Mouse (Mus musculus) cerebellum, postnatal 36 days (tissue): ENCODE data around the gene Arhgef39.

Experiments used
- DNase-seq, 2 experiments: peaks; one replicate each; pipeline ENCODE4 v3.0.0; 2021 to 2022; ENCODE audit warnings: mixed read lengths in 2 of 2

The Arhgef39 gene

GRCm38 (mm10) chr4:43499407-43500333 is at the start of gene Arhgef39:
TSS of gene Arhgef39 (minus strand) at chr4:43499695.
- DNase-seq = peak; percentile 77 to 84

GRCm38 (mm10) chr4:43549055-43549454 is 49.6 kb upstream of the Arhgef39 start:
- no peak for DNase-seq

GRCm38 (mm10) chr4:43547160-43547559 is 47.7 kb upstream of the Arhgef39 start:
- DNase-seq = no peak

GRCm38 (mm10) chr4:43546375-43547047 is 47.0 kb upstream of the Arhgef39 start:
- no peak for DNase-seq

DNA sequence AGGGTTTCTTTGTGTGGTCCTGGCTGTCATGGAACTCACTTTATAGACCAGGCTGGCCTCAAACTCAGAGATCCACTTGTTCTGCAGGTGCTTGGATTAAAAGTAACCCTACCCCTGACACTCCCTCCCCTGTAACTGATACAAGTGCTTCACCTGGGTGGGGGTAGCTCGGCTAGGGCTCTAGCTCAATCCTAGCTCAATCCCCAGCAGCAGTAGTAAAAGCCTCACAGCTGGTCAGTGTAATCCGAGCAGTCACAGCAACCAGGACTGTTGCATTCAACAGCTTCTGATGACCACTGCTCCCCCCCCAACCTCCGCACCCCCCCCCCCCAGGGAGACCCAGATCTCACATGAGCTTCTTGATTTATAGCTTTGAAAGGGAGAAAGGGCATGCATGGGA is 42.5 kb upstream of the Arhgef39 start:
- no peak for DNase-seq

DNA sequence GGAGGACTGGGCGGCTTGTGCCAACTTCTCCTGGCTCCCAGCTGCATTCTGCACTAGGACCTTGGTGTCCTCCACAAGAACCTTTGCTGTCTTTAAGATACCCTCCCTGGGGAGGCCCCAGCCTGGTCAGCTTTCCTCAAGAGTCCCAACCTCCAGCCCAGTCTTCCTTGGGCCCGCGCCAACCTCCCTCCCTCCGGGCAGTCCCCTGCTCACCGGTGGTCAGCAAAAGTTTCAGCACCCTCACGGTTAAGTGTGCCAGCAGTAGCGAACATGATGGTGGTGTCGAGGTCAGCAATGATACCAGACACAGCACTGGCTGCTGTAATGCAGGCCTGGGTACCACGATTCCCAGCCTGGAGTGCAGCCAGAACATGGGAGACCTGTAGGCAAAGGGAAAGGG is 36.5 kb upstream of the Arhgef39 start:
- no peak for DNase-seq

DNA sequence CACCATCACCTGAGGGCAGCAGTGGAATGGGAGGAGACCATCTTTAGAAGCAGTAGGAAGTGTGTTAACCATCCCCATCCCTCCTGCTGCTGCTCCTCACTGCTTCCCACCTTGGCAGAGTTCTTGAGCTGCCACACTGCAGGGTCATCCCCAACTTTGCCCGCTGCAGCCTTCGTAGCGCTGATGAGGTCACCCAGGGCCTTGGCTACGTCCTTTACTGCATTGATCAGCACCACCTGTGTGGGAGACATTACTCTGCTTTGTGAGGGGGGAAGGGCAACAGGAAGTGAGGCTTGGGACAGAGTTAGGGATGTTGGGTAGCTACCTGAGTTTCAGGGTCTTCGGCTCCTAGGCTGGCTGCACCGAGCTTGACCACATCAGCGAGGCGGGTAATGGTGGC is 36.1 kb upstream of the Arhgef39 start:
- no peak for DNase-seq

DNA sequence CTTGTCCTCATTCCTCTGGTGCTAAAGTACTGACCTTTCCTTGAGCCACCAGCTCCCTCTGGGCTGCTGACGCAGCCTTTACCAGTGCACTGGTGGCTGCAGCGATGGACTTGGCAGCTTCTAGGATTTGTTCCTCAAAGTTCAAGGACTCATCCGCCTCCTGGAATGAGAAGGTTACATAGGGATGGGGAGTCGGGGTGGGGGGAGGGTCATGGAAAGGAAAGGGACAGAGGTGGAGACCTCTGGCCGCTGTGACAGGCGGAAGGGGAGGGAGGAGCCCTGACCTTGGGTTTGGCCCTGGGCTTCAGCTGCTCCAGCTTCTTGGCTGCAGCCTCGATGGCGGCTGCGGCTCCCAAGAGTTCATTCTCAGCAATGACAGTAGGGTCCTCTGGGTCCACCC is 33.8 kb upstream of the Arhgef39 start:
- no peak for DNase-seq

- peak; percentile 79 to 80 for DNase-seq
These were observed 31.1 kb upstream of the Arhgef39 start for GRCm38 (mm10) chr4:43530581-43530980.

GRCm38 (mm10) chr4:43530081-43530501 is 30.6 kb upstream of the Arhgef39 start:
- DNase-seq = no peak

- DNase-seq = no peak
These were observed 29.0 kb upstream of the Arhgef39 start for GRCm38 (mm10) chr4:43528487-43528886.

DNA sequence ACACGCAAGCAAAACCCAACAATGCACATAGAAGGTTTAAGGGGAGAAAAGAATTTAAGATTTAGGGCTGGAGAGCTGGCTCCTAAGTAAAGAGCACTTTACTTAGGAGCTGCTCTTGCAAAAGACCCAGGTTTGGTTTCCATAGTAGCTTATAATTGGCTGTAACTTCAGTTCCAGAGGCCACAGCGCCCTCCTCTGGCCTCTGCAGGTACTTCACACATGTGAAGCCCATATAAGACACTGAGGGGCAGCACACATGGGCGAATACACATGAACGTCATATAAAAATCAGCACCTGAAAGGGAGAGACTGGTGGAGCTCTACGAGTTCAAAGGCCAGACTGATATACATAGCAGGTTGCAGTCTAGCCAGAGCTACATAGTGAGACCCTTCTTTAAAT is 28.4 kb upstream of the Arhgef39 start:
- DNase-seq = no peak

GRCm38 (mm10) chr4:43519956-43520355 is 20.5 kb upstream of the Arhgef39 start:
- DNase-seq = peak; percentile 91 to 95

GRCm38 (mm10) chr4:43519551-43519950 is 20.1 kb upstream of the Arhgef39 start:
- DNase-seq = no peak

DNA sequence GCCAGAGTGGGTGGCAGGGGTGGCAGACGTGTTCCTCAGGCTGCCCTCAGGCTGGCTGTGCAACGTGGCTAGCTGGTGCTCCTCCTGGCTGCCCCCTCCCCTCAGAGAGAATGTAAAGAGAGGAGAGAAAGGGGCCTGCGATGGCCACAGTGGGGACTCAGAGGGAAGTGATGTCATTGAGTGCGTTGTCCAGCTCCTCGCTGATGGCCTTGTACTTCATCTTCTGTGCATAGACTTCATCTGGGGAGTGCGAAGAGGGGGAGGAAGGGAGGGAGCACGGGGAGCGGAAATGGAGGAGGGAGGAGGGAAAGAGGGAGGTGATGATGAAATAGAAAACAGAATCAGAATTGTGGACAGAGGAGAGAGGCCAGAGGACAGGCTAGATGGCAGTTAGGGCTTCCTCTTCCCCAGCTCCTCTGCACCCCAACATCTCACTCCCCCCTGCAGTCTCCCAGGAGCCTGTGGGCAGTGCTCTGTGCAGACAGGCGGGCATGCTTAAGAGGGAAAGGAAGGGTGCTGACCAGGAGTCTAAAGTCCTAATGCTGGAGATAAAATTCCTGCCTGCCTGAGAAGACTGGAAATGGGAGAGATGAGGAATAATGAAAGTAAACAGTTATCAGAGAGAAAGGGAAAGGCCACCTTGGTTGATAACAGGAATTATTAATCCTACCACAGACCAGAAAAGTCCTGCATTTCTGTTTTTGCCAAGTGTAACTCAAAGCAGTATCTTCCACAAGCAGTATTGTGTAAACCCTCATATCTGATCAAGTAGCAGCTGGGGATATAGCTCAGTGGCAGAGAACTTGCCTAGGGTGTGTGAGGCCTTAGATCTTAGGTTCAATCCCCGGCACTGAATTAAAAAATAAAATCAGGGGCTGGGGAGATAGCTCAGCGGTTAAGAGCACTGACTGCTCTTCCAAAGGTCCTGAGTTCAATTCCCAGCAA is 16.5 kb upstream of the Arhgef39 start:
- DNase-seq = no peak

GRCm38 (mm10) chr4:43513791-43514190 is 14.3 kb upstream of the Arhgef39 start:
- no peak for DNase-seq

- no peak for DNase-seq
These were observed 13.8 kb upstream of the Arhgef39 start for GRCm38 (mm10) chr4:43513300-43513699.

DNA sequence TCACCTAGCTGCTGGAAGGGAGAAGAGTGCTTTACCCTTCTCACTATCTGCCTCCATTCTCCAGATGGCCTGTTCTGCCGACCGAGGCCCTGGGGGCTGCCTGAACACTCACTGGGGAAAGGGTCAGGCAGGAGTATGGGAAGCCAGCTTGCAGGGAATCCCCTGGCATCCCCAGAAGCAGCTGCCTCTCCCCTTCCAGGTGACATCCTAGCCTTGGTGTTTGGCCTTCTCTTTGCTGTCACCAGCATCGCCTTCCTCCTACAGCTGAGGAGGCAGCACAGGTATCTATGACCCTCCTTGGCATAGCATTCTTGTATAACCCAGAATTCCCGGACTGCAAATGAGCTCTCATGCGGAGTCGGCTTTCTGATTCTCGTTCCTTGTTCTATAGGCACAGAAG is 13.2 kb upstream of the Arhgef39 start:
- DNase-seq = no peak

DNA sequence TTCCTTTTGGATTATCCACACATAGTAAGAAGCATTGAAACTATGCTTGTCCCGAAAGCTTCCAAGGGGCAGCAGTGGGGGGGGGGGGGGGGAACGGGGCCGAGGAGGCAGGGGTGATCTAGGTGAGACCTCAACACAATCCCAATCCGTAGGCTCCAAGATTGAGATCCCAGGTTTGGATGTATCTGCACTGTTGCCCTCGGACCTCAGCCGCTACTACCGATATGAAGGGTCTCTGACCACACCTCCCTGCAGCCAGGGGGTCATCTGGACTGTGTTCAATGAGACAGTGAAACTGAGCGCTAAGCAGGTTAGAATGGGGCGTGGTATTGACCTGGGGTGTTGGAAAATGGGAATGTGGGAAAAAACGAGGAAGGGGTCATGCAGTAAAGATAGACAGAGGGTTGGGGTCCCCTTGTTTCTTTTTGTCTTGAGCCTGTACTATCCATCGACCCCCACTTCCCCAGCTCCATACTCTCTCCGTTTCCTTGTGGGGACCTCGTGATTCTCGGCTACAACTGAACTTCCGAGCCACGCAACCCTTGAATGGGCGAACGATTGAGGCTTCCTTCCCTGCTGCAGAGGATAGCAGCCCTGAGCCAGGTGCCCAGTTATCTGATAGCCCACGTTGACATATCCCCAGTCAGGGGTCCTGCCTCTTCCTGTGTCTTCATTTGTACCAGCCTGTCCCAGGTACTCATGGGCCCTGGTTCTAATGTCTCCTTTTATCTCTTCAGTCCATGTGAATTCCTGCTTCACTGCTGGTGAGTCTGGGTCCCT is 12.4 kb upstream of the Arhgef39 start:
- DNase-seq = no peak

GRCm38 (mm10) chr4:43509109-43509508 is 9.6 kb upstream of the Arhgef39 start:
- DNase-seq = no peak

DNA sequence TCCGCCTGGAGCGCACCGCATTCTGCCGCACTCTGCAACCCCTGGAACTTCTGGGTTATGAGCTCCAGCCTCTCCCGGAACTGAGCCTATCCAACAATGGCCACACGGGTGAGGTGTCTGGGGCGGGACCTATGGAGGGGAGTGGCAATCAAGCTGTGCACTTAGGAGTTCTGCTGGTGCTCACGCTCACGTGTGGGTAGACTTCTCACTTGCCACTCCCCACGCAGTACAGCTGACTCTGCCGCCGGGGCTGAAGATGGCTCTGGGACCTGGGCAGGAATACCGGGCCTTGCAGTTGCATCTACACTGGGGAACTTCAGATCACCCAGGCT is 9.1 kb upstream of the Arhgef39 start:
- no peak for DNase-seq
